Comparison of ENCODE assay signal across 16 mouse cellular contexts in the genomic region with DNA sequence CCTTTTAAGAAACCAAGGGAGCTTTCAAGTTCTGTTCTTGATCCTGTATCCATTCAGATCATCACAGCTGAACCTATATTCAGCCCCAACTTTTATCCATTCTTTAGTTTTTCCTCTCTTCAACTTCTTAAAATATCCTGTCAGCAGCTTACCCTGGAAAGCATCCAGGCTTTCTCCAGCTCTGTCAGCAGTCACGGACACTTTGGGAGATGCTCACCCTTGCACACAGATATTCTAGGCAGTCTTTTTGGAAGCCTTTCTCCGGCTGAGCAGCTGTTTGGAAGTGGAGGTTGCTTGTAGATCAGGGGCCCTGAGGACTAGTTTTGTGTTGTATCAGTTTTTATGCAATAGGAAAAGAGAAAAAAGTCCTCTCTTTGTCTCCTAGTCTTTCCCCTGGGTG.
DNase-seq lines count a peak whose midpoint lies in the region; ATAC-seq and TF ChIP-seq lines count a peak whose summit lies in the region.
"Had no signal": no experiment of that assay in that cellular context is flagged by ENCODE, and none has a peak within 500 bp of the region (broad histone marks: within the 10 kb centered on the region; RNA-seq: fewer than 3 reads in every experiment).

No protein-coding gene starts in this region.

- no peak overlapping the region for H3K4me2 ChIP-seq in lung, postnatal 0 days (replicated peaks; ENCODE audit: low read depth, low read length)
- H3K4me2 ChIP-seq: hindbrain, embryonic 13.5 days; liver, embryonic 11.5 days; midbrain, embryonic 11.5 days; neural tube, embryonic 12.5 days had no signal

- no peak overlapping the region for H3K4me3 ChIP-seq in lung, postnatal 0 days (ENCODE audit: low read depth, low read length)
- no peak overlapping the region for H3K4me3 ChIP-seq in lung, adult 2 months (replicated peaks; ENCODE audit: extremely low read depth, low read depth, low read length)
- H3K4me3 ChIP-seq in cerebellum, adult 2 months (replicated peaks; ENCODE audit: insufficient read depth, low read depth, low read length), result no peak overlapping the region
- H3K4me3 ChIP-seq: hindbrain, embryonic 13.5 days; neural tube, embryonic 12.5 days had no signal

- no peak for TF ChIP-seq EP300 in lung, postnatal 0 days (IDR thresholded peaks at IDR 0.05)

- H3K27me3 ChIP-seq in lung, postnatal 0 days (replicated peaks; ENCODE audit: insufficient read depth, low read length), result no peaks in the 10 kb centered on the region
- no peaks in the 10 kb centered on the region; the same call in 1 of the 2 replicates for H3K27me3 ChIP-seq in cerebellum, adult 2 months (ENCODE audit: control insufficient read depth, insufficient read depth, low read length)
- H3K27me3 ChIP-seq: hindbrain, embryonic 13.5 days; neural tube, embryonic 12.5 days had no signal

- H3K9me3 ChIP-seq in lung, postnatal 0 days (ENCODE audit: low read length), result no peaks in the 10 kb centered on the region
- H3K9me3 ChIP-seq: hindbrain, embryonic 13.5 days; neural tube, embryonic 12.5 days had no signal

- no peak for TF ChIP-seq POLR2A in lung, adult 2 months (IDR thresholded peaks at IDR 0.05; ENCODE audit: borderline replicate concordance, extremely low read depth, low read depth, low read length)
- TF ChIP-seq POLR2A in cerebellum, adult 2 months (IDR thresholded peaks at IDR 0.05; ENCODE audit: borderline replicate concordance, insufficient read depth, low read length), result no peak

- no peaks in the 10 kb centered on the region for H3K36me3 ChIP-seq in lung, postnatal 0 days (ENCODE audit: insufficient read depth, low read length)
- H3K36me3 ChIP-seq: hindbrain, embryonic 13.5 days; neural tube, embryonic 12.5 days had no signal

- no peak for DNase-seq in frontal cortex, postnatal 25 days (ENCODE audit: low spot score in 2 of 2)
- peak; percentile 8 for DNase-seq in lung, postnatal 0 days (ENCODE audit: low spot score)
- no peak for DNase-seq in lung, adult 2 months
- DNase-seq in cerebellum, adult 2 months, result peak; percentile 25 to 51
- DNase-seq in heart, postnatal 4 days, result peak; percentile 9
- no peak for DNase-seq in layer of hippocampus, postnatal 36 days
- DNase-seq: adrenal gland, adult 8-10 months; gastrocnemius, postnatal 25 days; kidney, adult 9 months; right cerebral cortex, postnatal 25 days; thymus, postnatal 25 days had no signal

- H3K4me1 ChIP-seq in lung, postnatal 0 days (ENCODE audit: insufficient read depth, low read depth, low read length), result no peaks in the 10 kb centered on the region
- no peaks in the 10 kb centered on the region; the same call in 1 of the 2 replicates for H3K4me1 ChIP-seq in lung, adult 2 months (ENCODE audit: control insufficient read depth, insufficient read depth, low read length)
- peaks cover 3% of the 10 kb centered on the region; the same call in 1 of the 2 replicates for H3K4me1 ChIP-seq in cerebellum, adult 2 months (ENCODE audit: control insufficient read depth, insufficient read depth, low read length)
- H3K4me1 ChIP-seq: hindbrain, embryonic 13.5 days; neural tube, embryonic 12.5 days had no signal

- H3K27ac ChIP-seq in lung, postnatal 0 days (ENCODE audit: low read length), result no peak overlapping the region
- no peak overlapping the region for H3K27ac ChIP-seq in cerebellum, adult 2 months (ENCODE audit: insufficient read depth, low read length)
- H3K27ac ChIP-seq: hindbrain, embryonic 13.5 days; neural tube, embryonic 12.5 days had no signal

- whole genome bisulfite sequencing in lung, postnatal 0 days, result 47% methylated on average over 2 of the region's 2 CpGs
- WGBS in lung, adult 2 months, result 60% methylated on average over 2 of the region's 2 CpGs
- 10% methylated on average over 2 of the region's 2 CpGs for whole genome bisulfite sequencing in cerebellum, adult 2 months

- TF ChIP-seq CTCF in lung, postnatal 0 days (IDR thresholded peaks at IDR 0.05), result no peak
- no peak for TF ChIP-seq CTCF in lung, adult 2 months (IDR thresholded peaks at IDR 0.05; ENCODE audit: insufficient read depth, low read length)
- TF ChIP-seq CTCF in cerebellum, adult 2 months (IDR thresholded peaks at IDR 0.05; ENCODE audit: borderline replicate concordance, insufficient read depth, low read depth, low read length), result no peak

- peak; percentile 85 for ATAC-seq in frontal cortex, adult (ENCODE audit: low TSS enrichment)
- no peak for ATAC-seq in lung, postnatal 0 days

- H3K9ac ChIP-seq in lung, postnatal 0 days (replicated peaks; ENCODE audit: low read depth), result no peak overlapping the region
- H3K9ac ChIP-seq: hindbrain, embryonic 13.5 days; neural tube, embryonic 12.5 days had no signal

Comparison
In these comparisons a context has a peak if more than half of its experiments do, and no peak if none do; other contexts are left out.
1. DNase-seq: peak in lung, postnatal 0 days (single experiment), cerebellum, adult 2 months (2 of 2) and heart, postnatal 4 days (single experiment); none in frontal cortex, postnatal 25 days (0 of 2), lung, adult 2 months (single experiment) and layer of hippocampus, postnatal 36 days (0 of 2).